Mouse (Mus musculus): ENCODE measurements around the gene Olfr771. TPM values are rescaled to one million over a fixed set of nuclear protein-coding genes. Genes with fewer than 3 reads are reported as not detected.
"Not testable (repeated sequence)": the region's sequence is repeated elsewhere in the genome, so short reads cannot be mapped to it uniquely, and the experiment has no call there.

The Olfr771 gene
- not detected for total RNA-seq (2021)
- long read RNA-seq, experiment 1: 0 reads
- long read RNA-seq, experiment 2: 0 reads

DNA sequence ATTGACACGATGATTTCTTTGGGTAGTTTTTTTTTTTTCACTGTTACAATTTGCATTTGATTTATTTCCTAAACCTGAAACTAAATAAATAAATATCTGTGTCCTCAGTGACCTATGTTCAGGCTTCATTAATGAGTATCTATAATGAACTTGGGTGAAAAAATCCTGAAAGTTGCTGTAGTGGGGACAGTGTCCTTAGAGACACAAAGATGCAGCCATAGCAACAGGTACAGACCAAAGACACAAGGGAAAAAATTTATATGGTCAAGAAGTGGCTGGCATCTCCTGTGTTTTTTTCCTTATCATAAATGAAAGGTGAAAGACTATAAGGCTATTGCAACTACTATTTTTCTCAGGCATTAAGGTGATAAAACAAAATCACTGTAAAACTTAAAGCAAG lies at the start of gene Olfr771:
Gene Olfr771, minus strand, starts transcription at position 101 of the 400 bp plus-strand sequence.
- DNase-seq: no peak

DNA sequence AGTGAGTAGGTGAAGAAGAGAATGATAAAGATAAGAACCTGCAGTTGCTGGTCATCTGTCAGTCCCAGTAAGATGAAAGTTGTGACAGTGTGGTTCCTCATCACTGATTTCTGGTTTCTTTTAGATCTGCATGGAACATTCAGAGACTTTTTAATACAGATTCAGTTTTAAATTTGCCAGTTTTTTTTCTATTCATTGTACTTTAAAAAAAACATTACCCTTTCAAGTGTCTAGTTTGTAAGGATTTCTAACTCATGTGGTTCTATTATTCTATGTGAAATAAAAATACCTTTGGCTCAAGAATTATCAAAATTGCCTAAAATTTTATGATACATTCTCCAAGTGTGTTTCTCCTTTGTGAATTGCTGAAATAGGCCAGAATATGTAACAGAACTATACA lies 22.8 kb upstream of the Olfr771 start, which contains the start of gene Olfr773:
Gene Olfr773, minus strand, starts transcription at position 101 of the 400 bp plus-strand sequence.
- not testable (repeated sequence) for DNase-seq

DNA sequence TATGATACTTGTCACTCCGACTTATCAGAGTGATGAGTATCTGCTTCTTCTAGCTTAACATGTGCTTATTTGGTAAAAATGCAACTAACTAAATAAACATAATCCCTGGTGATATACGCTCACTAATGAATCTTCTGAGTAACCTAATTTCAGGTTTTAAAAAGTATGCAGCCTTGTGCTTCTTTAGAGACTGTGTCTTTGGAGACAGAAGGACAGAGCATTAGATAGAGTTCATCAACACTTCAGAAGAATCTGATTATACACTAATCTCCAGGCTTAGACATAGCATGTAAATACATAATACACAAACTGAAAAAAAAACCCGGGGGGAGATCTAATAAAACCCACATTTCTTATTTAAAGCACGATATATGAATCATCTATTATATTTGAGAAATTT lies 13.3 kb upstream of the Olfr771 start, which contains the start of gene Olfr772:
Gene Olfr772, minus strand, starts transcription at position 101 of the 400 bp plus-strand sequence.
- DNase-seq: not testable (repeated sequence)

DNA sequence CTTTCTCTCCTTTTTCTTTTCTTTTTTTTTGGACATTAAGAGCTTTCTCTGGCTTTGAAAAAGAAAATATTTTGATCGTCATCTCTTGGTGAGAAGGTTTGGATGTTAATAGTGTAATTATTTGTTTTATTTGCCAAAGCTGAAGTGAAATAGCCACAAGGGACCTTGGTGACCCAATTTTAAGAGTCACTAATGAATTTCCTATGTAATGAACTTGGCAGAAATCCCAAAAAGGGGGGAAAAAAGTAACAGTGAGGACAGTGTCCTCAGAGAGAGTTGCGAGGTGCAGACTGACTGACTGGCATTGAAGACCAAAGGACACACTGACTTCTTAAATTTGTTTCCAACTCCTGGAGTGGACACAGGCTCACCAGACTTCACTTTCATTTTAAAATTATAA lies 25.7 kb downstream of the Olfr771 start, which contains the start of gene Olfr770:
Gene Olfr770, minus strand, starts transcription at position 101 of the 400 bp plus-strand sequence.
- no peak for DNase-seq

DNA sequence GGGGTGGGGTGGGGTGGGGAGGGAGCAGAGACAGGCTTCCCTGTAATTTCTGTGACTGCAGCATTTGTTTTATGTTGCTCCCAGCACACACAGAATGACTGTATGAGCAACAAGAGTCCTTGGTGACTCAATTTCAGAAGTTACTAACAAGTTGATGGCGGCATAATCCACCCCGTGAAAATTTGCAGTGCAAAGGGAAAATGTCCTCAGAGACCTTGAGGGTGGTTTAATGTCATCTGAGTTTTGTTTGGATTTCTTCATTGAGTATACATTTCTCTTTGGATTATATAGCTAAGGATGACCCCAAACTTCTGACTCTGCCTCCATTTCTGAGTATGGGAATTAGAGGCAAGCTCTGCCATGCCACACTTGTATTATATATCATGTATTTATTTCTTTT lies 46.8 kb downstream of the Olfr771 start, which contains the start of gene Olfr769:
Gene Olfr769, minus strand, starts transcription at position 101 of the 400 bp plus-strand sequence.
- DNase-seq: no peak

DNA sequence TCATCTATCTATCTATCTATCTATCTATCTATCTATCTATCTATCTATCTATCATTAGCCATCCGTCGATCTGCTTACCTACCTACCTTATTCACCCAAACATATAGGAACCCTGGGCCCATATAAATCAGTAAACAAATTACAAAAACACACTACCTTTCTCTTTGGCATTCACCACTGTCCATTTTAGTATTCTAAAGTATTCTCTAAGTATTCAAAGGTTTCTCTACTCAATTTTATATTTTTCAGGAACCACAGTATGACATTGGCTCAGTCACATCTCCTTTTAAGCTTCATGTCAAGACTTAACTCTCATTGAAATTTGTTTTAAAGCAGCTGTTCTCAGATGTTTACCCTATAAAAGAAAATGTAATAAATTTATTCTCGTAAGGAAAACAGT lies 49.4 kb downstream of the Olfr771 start:
- DNase-seq: no peak

Other genes starting within 250 kb of the Olfr771 start
- 1 to 10 TPM; 4.3 to 4.7 TPM for gene Rdh5, start 241.9 kb downstream of the Olfr771 start, total RNA-seq (2021)
- 100 to 1,000 TPM; 194 to 199 TPM for gene Bloc1s1, start 240.7 kb downstream of the Olfr771 start, total RNA-seq (2021)
- 100 to 1,000 TPM; 144 to 148 TPM for gene Itga7, start 230.9 kb downstream of the Olfr771 start, total RNA-seq (2021)
- gene Mettl7b, start 203.8 kb downstream of the Olfr771 start, total RNA-seq (2021): not detected
- not detected for gene Olfr9, start 175.3 kb downstream of the Olfr771 start, total RNA-seq (2021)
- not detected for gene Olfr763, start 154.0 kb downstream of the Olfr771 start, total RNA-seq (2021)
- gene Olfr764-ps1, start 124.9 kb downstream of the Olfr771 start, total RNA-seq (2021): not detected
- gene Olfr765, start 114.8 kb downstream of the Olfr771 start, total RNA-seq (2021): not detected
- gene Olfr766-ps1, start 95.8 kb downstream of the Olfr771 start, total RNA-seq (2021): not detected
- not detected for gene Olfr767, start 81.8 kb downstream of the Olfr771 start, total RNA-seq (2021)
- gene Olfr768, start 65.4 kb downstream of the Olfr771 start, total RNA-seq (2021): not detected
- not detected for gene Olfr769, start 46.9 kb downstream of the Olfr771 start, total RNA-seq (2021)
- gene Olfr770, start 25.8 kb downstream of the Olfr771 start, total RNA-seq (2021): not detected
- gene Olfr772, start 13.2 kb upstream of the Olfr771 start, total RNA-seq (2021): not detected
- gene Olfr773, start 22.7 kb upstream of the Olfr771 start, total RNA-seq (2021): not detected
- not detected for gene Olfr774, start 71.5 kb upstream of the Olfr771 start, total RNA-seq (2021)
- gene Olfr775, start 83.7 kb upstream of the Olfr771 start, total RNA-seq (2021): not detected
- gene Olfr776, start 94.4 kb upstream of the Olfr771 start, total RNA-seq (2021): not detected
- gene Olfr777, start 106.7 kb upstream of the Olfr771 start, total RNA-seq (2021): not detected
- not detected for gene Olfr780, start 153.4 kb upstream of the Olfr771 start, total RNA-seq (2021)
- gene Olfr781, start 164.1 kb upstream of the Olfr771 start, total RNA-seq (2021): not detected
- not detected for gene Olfr782, start 184.1 kb upstream of the Olfr771 start, total RNA-seq (2021)
- gene Olfr784, start 219.3 kb upstream of the Olfr771 start, total RNA-seq (2021): not detected
- gene Olfr785, start 240.7 kb upstream of the Olfr771 start, total RNA-seq (2021): not detected

Data from heart, adult 18-20 months (tissue).